Mouse (Mus musculus) hindlimb bud, embryonic 11.5 days (tissue): ENCODE measurements around the gene Tmem182.

Experiments
- DNase-seq: peaks from one replicate; pipeline ENCODE4 v3.0.0-alpha.2; 2012; ENCODE audit warnings: low read depth, low spot score; ENCODE audit errors: extremely low spot score

Gene Tmem182

GRCm38 (mm10) chr1:40856846-40857636 lies 51.6 kb downstream of the Tmem182 start:
- no peak for DNase-seq

- no peak for DNase-seq
Observed at GRCm38 (mm10) chr1:40865043-40865442, 59.6 kb downstream of the Tmem182 start.

- DNase-seq, result no peak
Observed at GRCm38 (mm10) chr1:40867106-40867505, 61.7 kb downstream of the Tmem182 start.

GRCm38 (mm10) chr1:40867651-40868050 lies 62.2 kb downstream of the Tmem182 start:
- no peak for DNase-seq

GRCm38 (mm10) chr1:40873760-40874455 lies 68.5 kb downstream of the Tmem182 start:
- no peak for DNase-seq

- DNase-seq, result no peak
Observed at GRCm38 (mm10) chr1:40874456-40875375, 69.3 kb downstream of the Tmem182 start.

GRCm38 (mm10) chr1:40879051-40879450 lies 73.7 kb downstream of the Tmem182 start:
- DNase-seq, result no peak

- DNase-seq, result no peak
Observed at GRCm38 (mm10) chr1:40879526-40879925, 74.1 kb downstream of the Tmem182 start.

- DNase-seq, result no peak
Observed at GRCm38 (mm10) chr1:40880527-40880926, 75.1 kb downstream of the Tmem182 start.

- no peak for DNase-seq
Observed at GRCm38 (mm10) chr1:40883856-40884255, 78.5 kb downstream of the Tmem182 start.

GRCm38 (mm10) chr1:40884943-40885342 lies 79.5 kb downstream of the Tmem182 start:
- DNase-seq, result no peak

- DNase-seq, result no peak
Observed at GRCm38 (mm10) chr1:40887673-40888072, 82.3 kb downstream of the Tmem182 start.

GRCm38 (mm10) chr1:40888396-40889040 lies 83.1 kb downstream of the Tmem182 start:
- DNase-seq, result no peak

- DNase-seq, result no peak
Observed at GRCm38 (mm10) chr1:40889617-40890016, 84.2 kb downstream of the Tmem182 start.

GRCm38 (mm10) chr1:40890246-40890645 lies 84.8 kb downstream of the Tmem182 start:
- DNase-seq, result no peak

GRCm38 (mm10) chr1:40903712-40904111 lies 98.3 kb downstream of the Tmem182 start:
- DNase-seq, result no peak
